Mouse (Mus musculus) natural killer cell, adult 2 months (primary cell): Measurements from ENCODE around the gene Pfkm.

ENCODE experiments used
- DNase-seq, 2 experiments: peaks; one replicate each; pipeline ENCODE4 v3.0.0; 2022; ENCODE audit warnings: low spot score in 2 of 2

The Pfkm gene

DNA sequence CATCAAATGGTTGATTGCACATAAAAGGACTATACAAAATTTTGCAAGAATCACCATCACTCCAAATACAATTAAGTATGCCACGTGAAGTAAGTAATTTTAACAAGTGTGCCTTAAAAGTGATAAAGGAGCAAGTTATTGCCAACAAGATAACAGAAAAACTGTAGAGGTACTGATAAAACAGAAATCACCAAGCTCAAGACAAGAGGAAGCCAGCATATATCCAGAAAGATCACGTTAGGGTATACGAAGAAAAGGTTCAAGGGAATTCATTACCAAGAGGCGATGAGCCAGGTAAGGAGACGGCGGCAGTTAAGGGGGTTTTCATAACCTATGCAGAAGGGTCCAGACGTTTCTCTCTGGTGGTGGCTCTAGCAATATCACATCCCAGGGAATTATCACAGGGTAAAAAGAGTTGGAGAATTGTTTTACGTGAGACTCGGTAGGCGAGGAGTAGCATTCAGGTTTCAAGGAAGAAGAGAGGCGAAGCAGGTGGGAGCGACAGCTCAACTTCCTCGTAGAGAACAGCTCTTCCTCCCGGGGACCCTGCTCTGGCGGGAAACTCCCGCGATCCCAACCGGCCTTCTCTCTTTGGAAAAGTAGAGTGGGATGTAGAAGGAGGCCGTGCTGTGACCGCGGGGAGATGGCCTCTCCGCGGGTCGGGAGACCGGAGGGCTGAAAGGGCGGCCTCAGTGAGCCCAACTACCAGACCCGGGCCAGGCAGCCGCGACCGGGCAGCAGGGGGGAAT lies at the start of gene Pfkm:
TSS of gene Pfkm (plus strand) at position 218 of the 749 bp plus-strand sequence.
- peak in 1 of 2 experiments; percentile 10 for DNase-seq

DNA sequence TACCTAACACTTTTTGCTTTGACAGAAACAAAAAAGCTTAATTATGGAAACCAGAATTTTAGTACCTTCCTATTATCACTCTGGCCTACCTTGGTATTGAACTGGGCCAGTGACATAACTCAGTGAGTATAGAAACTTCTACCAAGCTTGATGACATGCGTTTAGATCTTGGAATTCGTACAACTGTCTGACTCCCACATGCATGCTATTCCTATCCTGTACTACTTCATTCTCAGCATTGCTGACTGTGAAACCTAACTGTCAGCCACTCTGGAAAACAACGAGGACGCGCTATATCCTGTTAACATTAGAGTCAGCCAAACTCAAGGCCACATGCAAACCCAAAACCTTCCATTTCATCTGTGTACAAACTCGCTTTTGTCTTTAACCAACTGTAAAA lies 48.4 kb upstream of the Pfkm start:
- DNase-seq: no peak

DNA sequence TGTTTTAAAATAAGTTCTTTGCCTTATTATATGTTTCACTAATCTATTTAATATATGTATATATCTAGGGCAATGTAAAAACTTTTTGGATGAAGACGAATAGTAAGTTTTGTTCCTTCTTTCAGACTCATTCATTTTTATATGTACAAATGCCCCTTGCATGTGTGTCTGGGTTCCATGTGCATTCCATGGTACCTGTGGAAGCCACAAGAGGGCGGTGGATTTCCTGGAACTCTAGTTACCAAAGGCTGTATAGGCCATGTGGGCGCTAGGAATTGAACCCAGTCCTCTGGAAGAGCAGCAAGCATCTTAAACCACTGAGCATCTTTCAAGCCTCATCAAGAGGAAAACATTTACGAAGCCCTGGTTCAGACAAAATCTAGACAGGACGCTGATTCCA lies 48.0 kb upstream of the Pfkm start:
- DNase-seq: no peak

DNA sequence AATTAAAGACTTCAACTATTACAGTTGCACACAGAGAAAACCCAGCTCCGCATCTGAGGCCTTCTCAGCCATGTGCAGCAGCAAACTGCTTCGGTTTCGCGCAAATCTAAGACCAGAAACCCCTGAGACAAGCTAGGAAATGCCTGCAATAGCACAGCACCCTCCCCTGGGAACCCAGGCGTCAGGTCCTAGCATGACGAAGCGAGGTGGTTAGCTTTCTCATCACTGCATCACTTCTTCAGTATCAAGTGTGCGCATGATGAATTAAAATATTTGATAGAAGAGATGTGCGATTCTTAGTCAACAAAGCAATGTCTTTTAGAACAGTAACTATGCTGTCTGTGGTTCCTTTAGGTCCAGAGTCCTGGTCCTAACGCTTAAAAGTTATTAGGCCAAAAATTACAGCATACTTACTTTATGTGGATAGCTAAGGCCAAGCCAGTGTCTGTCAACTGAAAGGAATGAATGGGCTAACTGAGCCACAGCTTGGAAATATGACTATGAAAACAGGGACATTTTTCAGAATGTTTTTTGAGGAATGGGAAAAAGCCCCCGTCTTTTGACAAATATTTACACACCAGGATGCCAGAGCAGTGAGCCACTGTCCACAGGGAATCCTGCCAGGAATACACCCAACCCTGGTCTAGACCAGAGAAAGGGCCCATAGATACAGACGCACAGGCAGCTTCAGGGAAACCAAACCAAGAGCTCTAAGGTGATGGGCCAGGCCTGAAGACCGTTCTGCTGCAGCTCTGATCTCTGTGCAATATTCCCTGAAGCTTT lies 43.3 kb upstream of the Pfkm start:
- no peak for DNase-seq

DNA sequence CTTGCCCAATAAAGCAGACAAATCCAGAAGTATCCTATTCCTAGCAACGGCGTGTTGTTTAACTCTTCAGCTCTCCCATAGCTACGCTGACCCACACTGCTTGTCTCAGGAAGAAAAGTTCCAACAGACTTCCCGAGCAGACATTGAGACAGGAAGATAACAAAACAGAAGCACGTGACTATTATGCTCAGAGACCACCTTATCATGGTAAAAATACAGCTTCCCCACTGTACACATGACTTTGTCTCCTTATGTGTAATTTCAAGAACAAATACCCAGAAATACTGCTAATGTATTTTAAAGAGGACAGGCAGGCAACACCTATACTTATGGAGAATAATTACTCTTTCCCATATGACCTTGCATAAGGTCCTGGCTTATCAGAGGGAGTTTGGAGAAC lies 40.7 kb upstream of the Pfkm start:
- no peak for DNase-seq

DNA sequence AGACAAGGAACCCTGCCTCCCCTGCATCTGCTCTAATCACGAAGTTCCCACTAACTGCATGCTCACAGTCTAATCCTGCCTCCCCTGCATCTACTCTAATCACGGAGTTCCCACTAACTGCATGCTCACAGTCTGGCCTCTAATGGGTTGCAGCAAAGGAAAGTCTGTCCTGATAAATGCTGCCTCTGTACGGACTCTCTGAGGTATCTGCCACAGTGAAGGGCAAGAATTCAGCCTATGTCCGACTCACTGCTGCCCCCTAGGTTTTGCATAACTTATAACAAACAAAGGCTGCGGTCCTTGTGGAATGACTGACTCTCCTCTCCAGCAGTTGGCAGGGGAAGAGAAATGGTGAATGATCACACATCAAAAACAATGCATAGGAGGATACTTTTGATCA lies 37.1 kb upstream of the Pfkm start:
- DNase-seq: no peak

DNA sequence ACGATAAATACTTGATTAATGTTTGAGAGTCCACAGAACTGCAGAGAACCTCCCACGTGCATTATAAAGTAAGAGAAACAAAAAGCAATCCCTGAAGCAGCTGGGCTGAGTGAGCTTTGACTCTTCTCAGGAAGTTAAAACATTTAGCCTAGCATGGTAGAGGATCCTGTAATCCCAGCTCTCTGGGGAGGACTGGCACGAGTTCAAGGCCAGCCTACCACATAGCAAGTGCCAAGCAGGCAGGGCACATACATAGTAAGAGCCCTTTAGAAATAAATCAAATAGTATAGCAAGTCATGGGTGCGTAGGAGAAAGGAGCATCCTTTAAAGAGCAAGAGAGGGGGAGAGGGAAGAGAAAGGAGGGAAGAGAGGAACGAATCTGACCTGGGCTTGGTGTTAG lies 26.5 kb upstream of the Pfkm start:
- DNase-seq: no peak

DNA sequence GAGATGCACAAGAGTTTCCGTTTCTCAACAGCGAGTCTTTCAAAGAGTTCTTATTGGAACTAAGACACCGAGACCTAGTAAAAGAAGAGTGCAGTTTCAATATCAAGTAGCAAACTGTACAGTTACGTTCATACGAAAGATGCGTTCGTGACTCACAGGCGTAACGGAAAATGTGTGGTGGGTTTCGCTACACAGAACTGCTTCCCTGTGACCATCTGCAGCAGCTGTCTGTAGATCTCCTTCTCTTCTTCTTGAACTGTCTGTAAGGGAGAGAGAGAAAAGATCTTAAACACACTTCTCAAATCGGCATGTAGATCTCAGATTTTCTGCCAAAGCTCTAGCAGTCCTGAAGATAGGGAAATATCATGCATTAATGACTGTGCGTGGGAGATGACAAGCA lies 25.8 kb upstream of the Pfkm start:
- DNase-seq: no peak

DNA sequence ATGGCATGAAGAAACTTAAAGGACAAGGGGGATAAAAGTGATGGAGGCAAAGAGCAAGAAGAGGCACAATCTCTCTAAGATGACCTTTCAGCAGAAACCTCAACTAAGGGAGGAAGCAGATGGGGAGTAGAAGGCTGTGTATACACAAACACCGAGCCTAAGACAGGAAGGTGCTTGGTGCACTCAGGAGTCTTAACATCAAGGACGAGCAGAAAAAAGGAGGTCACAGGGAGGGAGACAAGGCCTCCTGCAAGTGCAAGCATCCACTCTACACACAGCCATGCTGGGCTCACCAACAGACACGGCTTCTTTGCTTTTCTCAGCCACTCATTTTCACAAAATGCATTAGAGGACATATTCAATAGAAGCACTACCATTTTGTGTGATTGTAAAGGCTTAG lies 24.9 kb upstream of the Pfkm start:
- DNase-seq: no peak

DNA sequence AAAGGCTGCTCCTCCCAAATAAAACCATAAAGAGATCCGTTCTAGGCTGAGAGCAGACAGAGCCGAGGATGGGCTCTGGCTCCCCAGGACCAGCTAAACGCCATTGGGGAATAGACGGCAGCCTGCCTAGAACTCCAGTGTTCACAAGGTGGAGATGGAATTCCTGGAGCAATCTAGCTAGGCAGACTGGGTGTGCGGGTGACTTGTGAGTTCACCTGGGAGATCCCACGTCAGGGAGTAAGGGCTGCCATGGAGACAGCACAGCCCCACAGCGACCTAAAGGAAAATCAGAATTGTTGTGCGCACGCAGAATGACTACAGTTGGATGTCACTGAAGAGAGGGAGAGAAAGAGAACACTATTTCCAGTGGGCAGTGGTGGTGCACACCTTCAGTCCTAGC lies 23.9 kb upstream of the Pfkm start:
- DNase-seq: no peak

DNA sequence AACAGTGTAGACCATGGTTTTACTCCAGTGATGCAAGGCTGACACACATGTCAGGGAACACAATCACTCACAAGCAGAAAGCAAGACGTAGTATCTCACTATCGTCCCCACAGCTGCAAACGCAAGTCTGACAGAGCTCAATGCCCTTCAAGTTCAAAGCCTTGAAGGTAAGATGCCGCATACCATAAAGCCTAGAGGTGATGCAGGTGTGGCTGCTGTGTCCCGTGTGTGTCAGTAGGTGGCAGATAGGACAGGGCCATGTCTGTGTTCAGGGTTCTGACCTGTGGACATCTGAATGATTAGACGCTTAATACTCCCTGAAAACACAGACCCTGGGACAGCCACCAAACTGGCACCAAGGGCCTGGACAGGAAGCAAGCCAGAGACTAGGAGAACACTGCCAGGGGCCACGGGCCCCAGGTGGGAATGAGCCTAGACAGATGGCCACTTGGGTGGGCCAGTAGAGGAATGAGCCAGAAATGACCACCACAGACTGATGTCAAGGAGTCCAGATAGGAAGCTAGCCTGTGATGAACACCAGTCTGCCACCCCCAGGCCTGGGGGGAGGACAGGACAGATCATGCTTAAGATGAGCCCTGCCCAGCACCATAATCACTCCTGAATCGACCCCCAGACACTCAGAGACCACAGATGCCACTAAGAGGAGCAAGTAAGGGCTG lies 22.7 kb upstream of the Pfkm start:
- DNase-seq: no peak

DNA sequence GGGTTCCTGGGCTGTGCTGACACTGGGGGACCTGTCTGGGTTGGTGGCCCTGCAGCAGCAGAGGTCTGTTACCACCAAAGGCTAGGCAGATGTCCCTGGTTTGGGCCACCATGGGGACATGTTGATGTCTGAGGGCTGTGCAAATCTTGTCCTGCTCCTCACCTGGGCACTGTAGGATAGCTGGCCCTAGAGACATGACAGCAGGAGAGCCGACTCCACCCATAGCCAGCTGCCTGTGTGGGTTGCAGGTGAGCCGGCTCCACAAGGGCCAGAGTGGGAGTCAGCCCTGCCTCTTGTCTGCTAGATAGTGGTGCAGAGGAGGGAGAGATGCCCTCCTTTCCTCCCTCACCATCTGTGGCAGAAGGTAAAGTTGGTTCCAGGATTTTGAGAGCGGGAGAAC lies 22.0 kb upstream of the Pfkm start:
- DNase-seq: no peak

DNA sequence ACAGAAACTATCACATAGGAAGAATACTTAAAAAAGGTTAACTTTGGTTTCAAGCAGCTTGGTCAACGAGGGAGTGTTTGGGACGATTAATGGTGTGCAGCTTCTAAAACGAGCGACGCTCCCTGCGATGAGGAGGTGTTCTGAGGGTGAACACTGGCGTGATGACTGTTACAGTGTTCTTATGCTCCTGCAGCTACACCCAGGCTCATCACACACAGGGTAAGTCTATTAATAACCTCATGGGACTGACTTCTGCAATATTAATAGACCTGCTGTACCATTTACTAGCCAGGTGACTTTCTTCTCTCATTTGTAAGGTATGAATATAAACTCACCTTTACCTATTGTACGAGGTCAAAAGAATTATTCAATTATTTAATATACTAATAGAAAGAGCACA lies 17.9 kb upstream of the Pfkm start:
- DNase-seq: no peak

DNA sequence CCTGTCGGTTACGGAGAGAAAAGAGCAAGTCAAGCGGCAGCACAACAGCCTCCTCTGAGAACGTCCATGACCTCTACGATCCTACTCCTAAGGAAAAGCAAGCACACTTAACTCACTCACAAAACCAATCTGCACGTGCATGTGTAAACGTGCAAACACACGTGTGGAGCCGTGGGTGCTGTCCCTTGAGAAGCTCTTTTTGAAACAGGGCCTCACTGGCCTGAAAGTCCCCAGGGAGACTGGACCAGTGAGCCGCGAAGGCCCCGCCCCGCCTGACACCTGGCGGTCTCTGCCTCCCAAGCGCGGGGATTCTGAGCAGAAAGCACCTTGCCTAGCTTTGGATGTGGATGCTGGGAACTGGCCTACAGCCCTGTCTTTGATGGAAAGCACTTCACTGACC lies 17.4 kb upstream of the Pfkm start:
- DNase-seq: peak in 1 of 2 experiments; percentile 68

DNA sequence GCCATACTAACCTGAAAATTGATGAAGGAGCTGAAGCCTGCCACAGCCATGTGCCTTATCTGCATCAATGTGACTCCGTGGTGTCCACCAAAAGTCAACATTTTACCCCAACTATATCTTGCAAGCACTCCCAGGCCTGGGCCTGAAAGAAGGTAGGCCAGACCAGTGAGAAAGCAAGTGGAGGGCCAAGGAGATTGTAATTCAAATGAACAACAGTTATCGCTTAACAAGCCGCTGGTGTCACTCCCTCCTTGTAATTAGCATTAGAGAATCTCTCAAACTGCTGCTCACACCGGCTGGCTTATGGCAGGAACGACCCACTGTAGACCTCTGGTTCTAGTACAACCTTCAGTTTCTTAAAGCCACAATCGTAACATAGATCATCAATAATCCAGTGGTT lies 15.5 kb upstream of the Pfkm start:
- no peak for DNase-seq

DNA sequence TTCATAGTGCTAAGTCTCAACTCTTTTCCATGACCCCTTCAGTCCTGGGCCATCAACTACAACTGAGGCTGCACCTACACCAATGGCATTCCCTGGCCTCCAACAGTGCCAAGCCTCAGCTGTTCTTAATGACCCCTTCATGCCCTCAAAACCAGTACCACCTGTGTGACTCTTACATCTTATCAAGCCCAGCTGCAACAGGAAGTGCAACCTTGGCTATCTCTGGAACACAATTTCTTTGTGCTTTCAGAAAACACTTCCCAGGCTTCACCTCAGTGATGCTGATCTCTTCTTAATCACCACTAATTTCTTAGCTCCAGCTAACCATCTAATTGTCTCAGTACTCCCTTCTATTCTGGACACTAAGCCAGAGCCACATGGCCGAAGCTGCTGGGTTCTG lies 3.5 kb upstream of the Pfkm start:
- no peak for DNase-seq

DNA sequence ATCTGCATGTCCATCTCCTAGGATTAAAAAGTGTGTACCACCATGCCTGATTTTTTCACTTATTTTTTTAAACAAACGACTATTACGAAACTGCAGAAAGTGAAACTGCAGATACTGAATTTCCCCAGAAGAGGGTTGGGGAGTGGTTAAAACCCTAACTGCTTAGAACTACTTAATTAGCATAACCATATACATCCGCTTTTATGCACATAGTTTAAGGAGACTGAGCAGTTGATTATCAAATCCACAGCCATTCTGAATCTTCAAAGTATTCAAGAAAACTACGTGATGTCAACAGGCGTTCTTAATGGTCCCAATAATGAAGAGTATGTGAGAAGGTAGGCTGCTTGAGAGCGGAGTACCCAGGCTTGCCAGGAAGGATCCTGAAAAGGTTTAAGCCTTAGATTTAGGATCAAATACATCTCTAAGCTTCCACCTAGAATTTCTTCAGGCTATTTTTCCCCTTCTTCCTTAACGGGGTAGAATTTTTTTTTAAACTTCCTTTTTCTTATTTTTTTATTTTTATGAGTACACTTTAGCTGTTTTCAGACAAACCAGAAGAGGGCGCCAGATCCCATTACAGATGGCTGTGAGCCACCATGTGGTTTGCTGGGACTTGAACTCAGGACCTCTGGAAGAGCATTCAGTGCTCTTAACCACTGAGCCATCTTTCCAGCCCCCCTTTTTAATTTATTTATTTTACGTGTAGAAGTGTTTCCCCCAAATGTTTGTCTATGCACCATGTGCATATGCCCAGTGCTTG lies 2.8 kb upstream of the Pfkm start:
- peak; percentile 41 to 65 for DNase-seq

DNA sequence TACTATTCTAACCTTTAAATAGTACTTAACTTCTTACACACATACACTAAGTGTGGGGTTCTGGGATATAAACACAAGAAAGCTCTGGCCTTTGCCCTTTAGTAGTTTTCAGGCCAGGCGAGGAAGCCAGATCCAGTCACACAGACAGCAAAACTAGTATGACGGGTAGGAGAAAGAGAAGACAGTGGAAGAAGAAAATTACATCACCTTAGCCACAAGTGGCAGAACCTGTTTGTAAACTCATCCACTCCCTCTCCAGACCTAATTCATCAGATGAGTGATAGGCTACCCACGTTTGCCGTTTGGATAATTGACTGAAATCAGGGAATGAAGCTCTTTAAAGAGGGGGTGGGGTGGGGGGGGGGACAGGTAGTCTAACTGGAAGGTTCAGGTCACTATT lies 548 bp upstream of the Pfkm start:
- DNase-seq: no peak

DNA sequence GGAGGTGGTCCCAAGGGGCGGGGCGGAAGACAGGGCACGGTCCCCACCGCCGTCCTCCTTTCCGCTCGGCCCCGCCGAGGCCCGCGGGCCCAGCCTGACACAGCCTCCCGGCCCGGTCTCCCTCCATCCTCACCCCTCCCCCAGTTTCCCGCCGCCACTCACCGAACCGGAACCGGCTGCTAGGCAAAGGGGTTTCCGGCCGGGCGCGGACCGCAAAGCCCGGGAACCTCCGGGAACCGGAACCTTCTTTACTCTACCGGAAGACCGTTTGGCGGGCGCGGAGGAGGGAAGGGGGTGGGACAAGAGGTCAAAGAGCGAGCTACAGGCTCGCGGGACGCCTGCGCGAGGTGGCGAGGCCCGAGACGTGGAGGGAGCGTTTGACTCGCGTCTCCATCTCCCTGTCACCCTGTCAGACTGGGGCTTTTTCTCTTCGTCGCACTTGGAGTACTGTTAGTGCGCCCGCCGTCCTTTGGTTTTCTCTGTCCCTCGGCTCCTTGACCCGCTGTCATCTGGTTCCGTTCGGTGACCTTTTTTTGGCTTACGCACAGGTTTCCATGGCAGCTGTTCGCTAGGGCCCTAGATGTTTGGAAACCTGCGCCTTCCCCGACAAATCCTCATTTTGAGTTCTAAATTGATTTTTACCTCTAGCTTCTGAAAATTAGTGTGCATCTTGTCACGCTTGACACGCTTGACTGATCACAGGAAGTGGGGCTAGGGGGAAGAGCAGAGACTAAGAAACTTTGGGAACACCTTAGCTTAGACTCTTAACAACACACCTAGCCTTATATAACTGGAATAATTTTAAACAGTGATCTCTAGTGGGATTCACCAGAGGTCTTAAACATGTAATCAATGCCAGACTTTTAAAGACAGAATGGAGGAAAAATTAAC lies 977 bp downstream of the Pfkm start, which contains the start of gene Senp1:
TSS of gene Senp1 (minus strand) at position 624 of the 891 bp plus-strand sequence.
- peak; percentile 80 to 87 for DNase-seq

DNA sequence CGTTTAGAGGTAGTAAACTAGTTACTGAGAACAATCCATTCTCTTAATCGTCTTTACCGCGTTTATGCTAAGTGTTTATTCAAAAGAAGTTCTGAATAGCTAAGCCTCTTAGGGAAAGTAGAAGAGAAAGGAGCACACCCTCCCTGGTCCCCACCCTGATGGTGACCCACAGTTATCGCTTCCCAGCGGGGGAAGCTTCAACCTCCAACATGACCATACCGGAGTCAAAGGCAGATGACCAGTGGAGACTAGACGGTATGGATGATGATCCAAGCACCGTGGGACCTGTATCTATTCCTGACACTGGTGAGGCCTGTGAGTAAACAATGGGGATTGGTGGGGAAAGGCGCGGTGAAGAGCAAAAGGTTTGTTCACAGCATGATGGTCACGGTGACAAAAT lies 2.5 kb downstream of the Pfkm start:
- no peak for DNase-seq

DNA sequence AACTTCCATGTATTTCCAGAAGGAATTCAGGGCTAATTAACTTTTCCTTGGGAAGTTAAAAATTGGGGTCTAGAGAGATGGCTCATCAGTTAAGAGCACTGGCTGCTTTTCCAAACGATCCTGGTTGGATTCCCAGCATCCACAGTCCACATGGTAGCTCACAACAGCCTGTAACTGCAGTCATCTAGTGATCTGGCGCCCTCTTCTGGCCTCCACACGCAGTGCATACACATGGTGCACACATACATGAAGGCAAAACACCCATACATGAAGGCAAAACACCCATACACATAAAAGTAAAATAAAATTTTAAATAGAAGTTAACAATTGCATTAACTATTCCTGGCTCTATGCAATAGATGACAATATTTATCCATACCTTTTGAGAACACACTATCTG lies 4.6 kb downstream of the Pfkm start:
- no peak for DNase-seq
